Mouse (Mus musculus) intestine, embryonic 14.5 days (tissue): ENCODE data around the gene Olfr418. TPM values are rescaled to one million over a fixed set of nuclear protein-coding genes. Genes with fewer than 3 reads are reported as not detected.

ENCODE experiments used
- ATAC-seq: fragments of 200-750 bp; cut with Nextera tagmentation; replicated peaks from 2 replicates; pipeline ENCODE4 v1.8.0; 2017; ENCODE audit warnings: low read depth, moderate number of reproducible peaks, moderate TSS enrichment, moderate library complexity; ENCODE audit not compliant: low FRiP score, low TSS enrichment
- DNase-seq: peaks from one replicate; pipeline ENCODE4 v3.0.0-alpha.2; 2018; ENCODE audit warnings: low spot score
- H3K27ac ChIP-seq: fragments of 300-500 bp; sonication (generic); 2 replicates; pipeline ENCODE4 v1.5.1; 2014; ENCODE audit warnings: low read depth, mild to moderate bottlenecking, control low read depth
- H3K27me3 ChIP-seq: fragments of 300-500 bp; sonication (generic); replicated peaks from 2 replicates; pipeline ENCODE4 v1.6.1; 2014; ENCODE audit warnings: low read length, control low read depth; ENCODE audit not compliant: control insufficient read depth, insufficient read depth
- H3K36me3 ChIP-seq: fragments of 300-500 bp; sonication (generic); 2 replicates; pipeline ENCODE4 v1.6.1; 2014; ENCODE audit warnings: low read length, control low read depth; ENCODE audit not compliant: control insufficient read depth, insufficient read depth
- H3K4me1 ChIP-seq: fragments of 300-500 bp; sonication (generic); replicated peaks from 2 replicates; pipeline ENCODE4 v1.6.1; 2014; ENCODE audit warnings: low read length, control low read depth, mixed read lengths; ENCODE audit not compliant: control insufficient read depth, insufficient read depth
- H3K4me2 ChIP-seq: fragments of 300-500 bp; sonication (generic); 2 replicates; pipeline ENCODE4 v1.6.1; 2014; ENCODE audit warnings: low read length
- H3K4me3 ChIP-seq: fragments of 300-500 bp; sonication (generic); 2 replicates; pipeline ENCODE4 v1.5.1; 2014; ENCODE audit warnings: low read depth, low read length, control low read depth, mixed read lengths
- H3K9ac ChIP-seq: fragments of 300-500 bp; sonication (generic); 2 replicates; pipeline ENCODE4 v1.6.1; 2014; ENCODE audit warnings: mild to moderate bottlenecking, low read length
- H3K9me3 ChIP-seq: fragments of 300-500 bp; sonication (generic); 2 replicates; pipeline ENCODE4 v1.6.1; 2016; ENCODE audit warnings: low read length, control low read depth; ENCODE audit not compliant: control insufficient read depth
- WGBS: fragments of 180-500 bp; shearing (Covaris S2); extraction: QIAGEN DNeasy Blood & Tissue Kit; methylation state at CpG from one replicate; pipeline ENCODE4 v1.1.7; 2014; 5-methylcytosine and 5-hydroxymethylcytosine counted together
- polyA plus RNA-seq: library from polyadenylated mRNA; unstranded; fragments of >200 nt; fragmentation: Nextera tagmentation; extraction: Ambion mirVana; gene quantifications from 2 replicates; pipeline ENCODE4 v1.2.1, GENCODE M21; 2014

The Olfr418 gene
- polyA plus RNA-seq, 1 experiment from 2014 or later, result not detected

- no peaks in the 10 kb centered on the region for H3K9me3 ChIP-seq
- H3K36me3 ChIP-seq, result no peaks in the 10 kb centered on the region
- WGBS, result 85% methylated on average over 2 of the region's 2 CpGs
- DNase-seq (no peak), ATAC-seq (no peak)
- H3K27me3 ChIP-seq, result no peaks in the 10 kb centered on the region
- no peaks in the 10 kb centered on the region for H3K4me1 ChIP-seq
- no peak overlapping the region for H3K4me2 ChIP-seq
- no peak overlapping the region for H3K4me3 ChIP-seq
- no peak overlapping the region for H3K27ac ChIP-seq
- no peak overlapping the region for H3K9ac ChIP-seq
Measured at GRCm38 (mm10) chr1:173317925-173318477, 52.2 kb downstream of the Olfr418 start.

DNA sequence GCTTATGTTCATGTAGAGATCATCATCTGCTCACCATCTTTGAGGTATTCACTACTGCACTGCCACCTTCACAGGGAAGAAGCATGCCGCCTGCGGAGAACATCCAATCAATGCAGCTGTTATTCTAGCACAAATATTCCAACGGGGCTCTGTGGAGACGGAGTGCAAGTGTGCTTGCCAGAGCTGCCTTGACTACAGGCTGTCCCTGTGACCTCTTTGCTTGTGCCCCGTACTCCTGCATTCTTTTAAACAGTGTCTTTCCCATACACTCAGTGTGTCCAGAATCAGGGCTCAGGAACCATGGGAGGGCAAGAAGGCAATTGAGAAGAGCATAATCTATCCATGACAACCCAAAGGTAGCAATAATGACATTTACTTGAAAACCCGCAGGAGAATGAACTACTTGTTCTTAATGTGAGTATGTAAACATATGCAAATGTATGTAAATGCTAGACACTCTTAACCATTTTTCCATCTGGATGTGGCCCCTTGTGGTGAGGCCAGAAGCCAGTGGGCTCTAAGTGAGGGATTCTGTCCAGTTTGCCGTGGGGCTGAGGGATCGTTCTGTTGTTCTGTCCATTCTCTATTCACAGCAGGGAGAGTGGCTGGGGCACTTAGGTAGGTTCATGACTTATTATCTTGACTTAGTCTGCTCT, 55.9 kb downstream of the Olfr418 start:
- DNase-seq (no peak), ATAC-seq (no peak)

GRCm38 (mm10) chr1:173322249-173322627, 56.4 kb downstream of the Olfr418 start:
- no peak overlapping the region for H3K9ac ChIP-seq
- ATAC-seq, result no peak
- 67% methylated on average over 6 of the region's 6 CpGs for WGBS

More for the DNA sequence above, 55.9 kb downstream of the Olfr418 start:
- no peak overlapping the region for H3K9ac ChIP-seq
- 73% methylated on average over 8 of the region's 8 CpGs for WGBS
- no peaks in the 10 kb centered on the region for H3K9me3 ChIP-seq
- H3K27me3 ChIP-seq, result no peaks in the 10 kb centered on the region
- H3K4me1 ChIP-seq, result no peaks in the 10 kb centered on the region
- no peaks in the 10 kb centered on the region for H3K36me3 ChIP-seq
- H3K4me2 ChIP-seq, result no peak overlapping the region
- no peak overlapping the region for H3K27ac ChIP-seq
- H3K4me3 ChIP-seq, result no peak overlapping the region

More at GRCm38 (mm10) chr1:173322249-173322627, 56.4 kb downstream of the Olfr418 start:
- no peaks in the 10 kb centered on the region for H3K36me3 ChIP-seq
- H3K9me3 ChIP-seq, result no peaks in the 10 kb centered on the region
- no peaks in the 10 kb centered on the region for H3K4me1 ChIP-seq
- no peak for DNase-seq
- no peak overlapping the region for H3K27ac ChIP-seq
- H3K4me2 ChIP-seq, result no peak overlapping the region
- H3K27me3 ChIP-seq, result no peaks in the 10 kb centered on the region
- H3K4me3 ChIP-seq, result no peak overlapping the region

Other genes with a start within 250 kb of the Olfr418 start
- gene Olfr1408, start 128.6 kb upstream of the Olfr418 start, polyA plus RNA-seq, result not detected in 2 replicates
- not detected in 2 replicates for gene Olfr1406, start 75.4 kb upstream of the Olfr418 start, polyA plus RNA-seq
- gene Olfr218, start 68.2 kb upstream of the Olfr418 start, polyA plus RNA-seq, result not detected in 2 replicates
- gene Olfr1404, start 53.6 kb upstream of the Olfr418 start, polyA plus RNA-seq, result not detected in 2 replicates
- not detected in 2 replicates for gene Fcer1a, start 38.8 kb upstream of the Olfr418 start, polyA plus RNA-seq
- gene Mptx2, start 11.8 kb downstream of the Olfr418 start, polyA plus RNA-seq, result not detected in 2 replicates
- 1.1 and 1.2 TPM in 2 replicates for gene Ackr1, start 67.7 kb downstream of the Olfr418 start, polyA plus RNA-seq
- gene Aim2, start 84.9 kb downstream of the Olfr418 start, polyA plus RNA-seq, result 2.8 and 3.9 TPM in 2 replicates
- 7.6 and 7.7 TPM in 2 replicates for gene Cadm3, start 101.7 kb downstream of the Olfr418 start, polyA plus RNA-seq
- 0.18 and 0.34 TPM in 2 replicates for gene Ifi206, start 225.0 kb downstream of the Olfr418 start, polyA plus RNA-seq